Mouse (Mus musculus) erythroblast, embryonic 14.5 days (primary cell): ENCODE results near the gene Muc13. TPM values are rescaled to one million over a fixed set of nuclear protein-coding genes. Genes with fewer than 3 reads are reported as not detected.

ENCODE experiments used
- H3K27me3 ChIP-seq: 2 replicates; pipeline ENCODE4 v1.6.1; 2012; ENCODE audit warnings: inconsistent platforms; ENCODE audit not compliant: control insufficient read depth
- H3K36me3 ChIP-seq: 2 replicates; pipeline ENCODE4 v1.6.1; 2012; ENCODE audit warnings: mild to moderate bottlenecking, inconsistent platforms; ENCODE audit not compliant: control insufficient read depth
- H3K4me1 ChIP-seq: 2 replicates; pipeline ENCODE4 v1.6.1; 2012; ENCODE audit warnings: inconsistent platforms; ENCODE audit not compliant: control insufficient read depth
- H3K4me3 ChIP-seq: replicated peaks from 2 replicates; pipeline ENCODE3; 2012; ENCODE audit warnings: moderate library complexity, mild to moderate bottlenecking, inconsistent platforms
- H3K9me3 ChIP-seq: 2 replicates; pipeline ENCODE4 v1.6.1; 2012; ENCODE audit warnings: low read length, inconsistent platforms, mixed read lengths; ENCODE audit not compliant: control insufficient read depth
- GATA1 ChIP-seq: IDR thresholded peaks from 2 replicates; pipeline ENCODE4 v1.6.1; 2012; ENCODE audit warnings: low read length, inconsistent platforms, mixed read lengths
- TAL1 ChIP-seq: IDR thresholded peaks from 3 replicates; pipeline ENCODE4 v1.6.1; 2012; ENCODE audit warnings: low read length, inconsistent platforms, mixed read lengths
- polyA plus RNA-seq: library from polyadenylated mRNA; stranded (reverse); fragments of >175 nt; gene quantifications from 2 replicates; pipeline ENCODE4 v1.2.3, GENCODE M21; 2012

Muc13 gene
- polyA plus RNA-seq, 1 experiment, result not detected

- H3K4me1 ChIP-seq, result no peaks in the 10 kb centered on the region
- no peaks in the 10 kb centered on the region for H3K36me3 ChIP-seq
- no peaks in the 10 kb centered on the region for H3K27me3 ChIP-seq
- no peaks in the 10 kb centered on the region for H3K9me3 ChIP-seq
- TF ChIP-seq TAL1 (no peak), GATA1 (no peak)
- no peak overlapping the region for H3K4me3 ChIP-seq
These were observed 48.4 kb downstream of the Muc13 start for GRCm38 (mm10) chr16:33842081-33842880.

- Histone ChIP-seq H3K4me3 (no peak overlapping the region), H3K36me3 (no peaks in the 10 kb centered on the region), H3K27me3 (no peaks in the 10 kb centered on the region), H3K4me1 (no peaks in the 10 kb centered on the region), H3K9me3 (no peaks in the 10 kb centered on the region)
- TF ChIP-seq TAL1 (no peak), GATA1 (no peak)
These were observed 50.3 kb downstream of the Muc13 start for GRCm38 (mm10) chr16:33844150-33844611.

- H3K4me3 ChIP-seq, result no peak overlapping the region
- no peaks in the 10 kb centered on the region for H3K4me1 ChIP-seq
- no peaks in the 10 kb centered on the region for H3K36me3 ChIP-seq
- H3K27me3 ChIP-seq, result no peaks in the 10 kb centered on the region
- TF ChIP-seq GATA1, result no peak
- TF ChIP-seq TAL1, result no peak
- no peaks in the 10 kb centered on the region for H3K9me3 ChIP-seq
These were observed 51.0 kb downstream of the Muc13 start for GRCm38 (mm10) chr16:33844866-33845265.

- TF ChIP-seq GATA1, result no peak
- TF ChIP-seq TAL1, result no peak
- 0 out of 2 replicates have a peak, but pooled peaks cover 4% of the 10 kb centered on the region for H3K9me3 ChIP-seq
- no peaks in the 10 kb centered on the region for H3K27me3 ChIP-seq
- no peaks in the 10 kb centered on the region for H3K4me1 ChIP-seq
- H3K4me3 ChIP-seq, result no peak overlapping the region
- no peaks in the 10 kb centered on the region; the same call in 1 of the 2 replicates for H3K36me3 ChIP-seq
These were observed 59.4 kb downstream of the Muc13 start for GRCm38 (mm10) chr16:33853271-33853670.

GRCm38 (mm10) chr16:33858766-33859165 is 64.9 kb downstream of the Muc13 start:
- H3K9me3 ChIP-seq, result no peaks in the 10 kb centered on the region
- TF ChIP-seq GATA1, result no peak
- no peak for TF ChIP-seq TAL1
- no peaks in the 10 kb centered on the region for H3K36me3 ChIP-seq
- H3K27me3 ChIP-seq, result no peaks in the 10 kb centered on the region
- H3K4me1 ChIP-seq, result no peaks in the 10 kb centered on the region
- H3K4me3 ChIP-seq, result no peak overlapping the region

- Histone ChIP-seq H3K4me1 (no peaks in the 10 kb centered on the region), H3K4me3 (no peak overlapping the region), H3K27me3 (no peaks in the 10 kb centered on the region), H3K36me3 (no peaks in the 10 kb centered on the region), H3K9me3 (no peaks in the 10 kb centered on the region)
- TF ChIP-seq GATA1, result no peak
- TF ChIP-seq TAL1, result no peak
These were observed 65.5 kb downstream of the Muc13 start for GRCm38 (mm10) chr16:33859380-33859779.

GRCm38 (mm10) chr16:33859988-33860700 is 66.3 kb downstream of the Muc13 start:
- H3K4me3 ChIP-seq, result no peak overlapping the region
- H3K36me3 ChIP-seq, result no peaks in the 10 kb centered on the region
- H3K27me3 ChIP-seq, result no peaks in the 10 kb centered on the region
- no peaks in the 10 kb centered on the region for H3K9me3 ChIP-seq
- H3K4me1 ChIP-seq, result no peaks in the 10 kb centered on the region
- TF ChIP-seq GATA1, result no peak
- TF ChIP-seq TAL1, result no peak

GRCm38 (mm10) chr16:33862406-33862805 is 68.6 kb downstream of the Muc13 start:
- Histone ChIP-seq H3K9me3 (no peaks in the 10 kb centered on the region), H3K27me3 (no peaks in the 10 kb centered on the region), H3K4me1 (no peaks in the 10 kb centered on the region), H3K36me3 (no peaks in the 10 kb centered on the region), H3K4me3 (no peak overlapping the region)
- no peak for TF ChIP-seq GATA1

GRCm38 (mm10) chr16:33863208-33863751 is 69.4 kb downstream of the Muc13 start:
- Histone ChIP-seq H3K9me3 (no peaks in the 10 kb centered on the region), H3K4me1 (no peaks in the 10 kb centered on the region), H3K4me3 (no peak overlapping the region), H3K27me3 (no peaks in the 10 kb centered on the region), H3K36me3 (no peaks in the 10 kb centered on the region)
- TF ChIP-seq TAL1, result no peak
- TF ChIP-seq GATA1, result no peak

Other genes starting within 250 kb of the Muc13 start
- 0.04 TPM in 2 replicates for gene Heg1, start 109.7 kb upstream of the Muc13 start, polyA plus RNA-seq
- 0.13 and 0.32 TPM in 2 replicates for gene Itgb5, start 35.6 kb downstream of the Muc13 start, polyA plus RNA-seq
- 0.77 and 1.1 TPM in 2 replicates for gene Umps, start 173.0 kb downstream of the Muc13 start, polyA plus RNA-seq